Mouse (Mus musculus): ENCODE results near the gene 1700025F22Rik. TPM values are rescaled to one million over a fixed set of nuclear protein-coding genes. Genes with fewer than 3 reads are reported as not detected.
A peak's percentile ranks its signal among the peaks of the same experiment; 100 is the strongest.
"Not testable (repeated sequence)": the region's sequence is repeated elsewhere in the genome, so short reads cannot be mapped to it uniquely, and the experiment has no call there.

Gene 1700025F22Rik
- not detected in 2 replicates for polyA plus RNA-seq (2014; fragmentation: Nextera tagmentation; extraction: Ambion mirVana)

DNA sequence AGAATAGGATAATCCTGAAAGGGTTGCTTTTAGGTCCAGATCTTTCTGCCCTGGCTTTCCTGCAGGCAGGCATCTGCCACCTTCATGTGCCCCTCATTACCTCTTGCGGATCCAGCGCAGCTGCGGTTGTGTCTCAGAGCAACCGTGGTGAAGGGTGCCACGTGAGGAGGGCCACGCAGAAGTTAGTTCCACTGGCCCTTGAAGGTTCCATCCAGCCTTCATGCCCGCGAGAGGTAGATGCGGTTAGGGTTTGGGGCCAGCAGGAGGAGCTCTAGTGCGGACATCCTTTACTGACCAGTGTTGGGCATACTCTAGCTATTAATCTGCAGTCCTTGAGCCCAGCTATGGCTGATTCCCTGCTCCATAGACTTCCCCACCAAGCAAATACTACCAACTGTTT, at the start of gene 1700025F22Rik:
Gene 1700025F22Rik, minus strand, starts transcription at position 149 of the 400 bp plus-strand sequence.
- 40% methylated on average over 10 of the region's 10 CpGs for WGBS
- no peak within 1 kb of the TSS for H3K4me2 ChIP-seq (replicated peaks; ENCODE audit: low read depth, low read length)

DNA sequence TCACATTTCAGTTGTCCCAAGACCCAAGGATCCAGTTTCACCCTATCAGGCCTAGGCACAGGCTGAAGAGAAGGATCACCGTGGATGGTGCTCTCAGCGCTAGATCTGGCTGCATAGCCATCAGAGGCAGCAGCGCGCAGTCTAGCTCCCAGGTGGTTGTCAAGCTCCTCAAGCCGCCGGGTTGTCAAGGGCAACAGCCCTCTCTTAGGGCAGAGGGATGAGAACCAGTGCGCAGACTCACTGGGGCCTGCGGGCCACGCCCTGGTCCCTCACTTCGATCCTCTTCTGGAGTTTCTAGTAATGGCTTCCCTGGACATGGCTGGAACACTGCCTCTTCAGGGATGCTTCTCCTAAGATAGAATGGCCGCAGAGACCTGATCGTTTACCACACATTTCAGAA, 31.4 kb upstream of the 1700025F22Rik start, which contains the start of gene Ms4a13:
Gene Ms4a13, minus strand, starts transcription at position 192 of the 400 bp plus-strand sequence.
- Histone ChIP-seq H3K9me3 (ENCODE audit: control insufficient read depth, low read length) (no peaks in the 10 kb centered on the region), H3K4me3 (ENCODE audit: low read depth, low read length) (no peak within 1 kb of the TSS), H3K9ac (ENCODE audit: low read depth, low read length) (no peak within 1 kb of the TSS), H3K36me3 (ENCODE audit: control insufficient read depth, insufficient read depth, low read length) (no peaks in the 10 kb centered on the region), H3K4me2 (replicated peaks; ENCODE audit: low read depth, low read length) (no peak within 1 kb of the TSS), H3K27ac (ENCODE audit: low read depth, low read length) (no peak within 1 kb of the TSS), H3K4me1 (replicated peaks; ENCODE audit: control insufficient read depth, insufficient read depth, low read length) (no peaks in the 10 kb centered on the region), H3K27me3 (ENCODE audit: control insufficient read depth, insufficient read depth, low read length) (no peaks in the 10 kb centered on the region)
- 68% methylated on average over 12 of the region's 12 CpGs for WGBS
- ATAC-seq (ENCODE audit: low FRiP score) (no peak), DNase-seq (ENCODE audit: low spot score) (no peak)

More for the DNA sequence above, at the start of gene 1700025F22Rik:
- no peak within 1 kb of the TSS for H3K9ac ChIP-seq (ENCODE audit: low read depth, low read length)
- no peaks in the 10 kb centered on the region for H3K27me3 ChIP-seq (ENCODE audit: control insufficient read depth, insufficient read depth, low read length)
- H3K27ac ChIP-seq (ENCODE audit: low read depth, low read length): no peak within 1 kb of the TSS
- no peaks in the 10 kb centered on the region for H3K9me3 ChIP-seq (ENCODE audit: control insufficient read depth, low read length)
- no peaks in the 10 kb centered on the region for H3K36me3 ChIP-seq (ENCODE audit: control insufficient read depth, insufficient read depth, low read length)
- peak; percentile 2 for DNase-seq (ENCODE audit: low spot score)
- H3K4me1 ChIP-seq (replicated peaks; ENCODE audit: control insufficient read depth, insufficient read depth, low read length): no peaks in the 10 kb centered on the region
- ATAC-seq (ENCODE audit: low FRiP score): no peak
- H3K4me3 ChIP-seq (ENCODE audit: low read depth, low read length): no peak within 1 kb of the TSS

DNA sequence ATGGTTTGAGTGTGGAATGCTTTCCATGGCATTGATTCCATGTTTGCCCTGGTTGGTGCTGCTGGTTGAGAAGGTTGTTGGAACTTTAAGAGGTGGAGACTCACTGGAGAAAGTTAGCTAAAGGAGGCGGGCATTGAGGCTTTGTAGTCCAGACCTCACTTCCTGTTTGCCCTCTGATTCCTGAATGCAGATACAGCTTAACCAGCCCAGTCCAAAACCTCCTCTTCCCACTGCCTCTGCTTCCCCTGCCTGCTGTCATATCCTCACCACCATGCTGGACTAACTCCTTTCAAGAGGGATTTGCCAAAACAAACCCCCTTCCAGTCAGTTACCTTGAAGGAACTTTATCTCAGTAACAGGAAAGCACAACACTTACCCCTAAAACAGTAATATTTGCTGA, 27.4 kb upstream of the 1700025F22Rik start:
- Histone ChIP-seq H3K27ac (ENCODE audit: low read depth, low read length) (no peak overlapping the region), H3K27me3 (ENCODE audit: control insufficient read depth, insufficient read depth, low read length) (no peaks in the 10 kb centered on the region), H3K4me3 (ENCODE audit: low read depth, low read length) (no peak overlapping the region), H3K9ac (ENCODE audit: low read depth, low read length) (no peak overlapping the region), H3K36me3 (ENCODE audit: control insufficient read depth, insufficient read depth, low read length) (no peaks in the 10 kb centered on the region), H3K4me2 (replicated peaks; ENCODE audit: low read depth, low read length) (no peak overlapping the region), H3K4me1 (replicated peaks; ENCODE audit: control insufficient read depth, insufficient read depth, low read length) (no peaks in the 10 kb centered on the region), H3K9me3 (ENCODE audit: control insufficient read depth, low read length) (no peaks in the 10 kb centered on the region)
- 58% methylated on average over 1 of the region's 1 CpGs for WGBS
- ATAC-seq (ENCODE audit: low FRiP score): no peak
- no peak for DNase-seq (ENCODE audit: low spot score)

DNA sequence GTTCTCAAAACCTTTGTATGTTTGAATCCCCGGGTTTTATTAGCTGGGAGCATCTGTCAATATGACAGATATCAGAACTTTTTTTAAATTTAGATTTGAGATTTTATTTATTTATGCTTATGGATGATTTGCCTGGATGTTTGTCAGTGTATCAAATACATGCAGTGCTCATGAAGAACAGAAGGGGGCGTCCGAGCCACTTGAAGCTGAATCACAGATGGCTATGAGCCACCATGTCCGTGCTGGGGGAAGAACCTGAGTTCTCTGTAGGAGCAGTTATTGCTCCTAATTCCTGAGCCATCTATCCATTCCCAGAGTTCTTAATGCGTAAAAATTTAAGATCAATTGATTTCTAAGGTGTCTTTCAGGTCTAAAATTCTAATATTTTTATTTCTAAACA, 19.0 kb upstream of the 1700025F22Rik start:
- Histone ChIP-seq H3K4me1 (replicated peaks; ENCODE audit: control insufficient read depth, insufficient read depth, low read length) (no peaks in the 10 kb centered on the region), H3K27me3 (ENCODE audit: control insufficient read depth, insufficient read depth, low read length) (no peaks in the 10 kb centered on the region), H3K4me3 (ENCODE audit: low read depth, low read length) (no peak overlapping the region), H3K9ac (ENCODE audit: low read depth, low read length) (no peak overlapping the region), H3K4me2 (replicated peaks; ENCODE audit: low read depth, low read length) (no peak overlapping the region), H3K36me3 (ENCODE audit: control insufficient read depth, insufficient read depth, low read length) (no peaks in the 10 kb centered on the region), H3K27ac (ENCODE audit: low read depth, low read length) (no peak overlapping the region), H3K9me3 (ENCODE audit: control insufficient read depth, low read length) (no peaks in the 10 kb centered on the region)
- DNase-seq (ENCODE audit: low spot score) (peak; percentile 9), ATAC-seq (ENCODE audit: low FRiP score) (no peak)
- 23% methylated on average over 5 of the region's 5 CpGs for WGBS

DNA sequence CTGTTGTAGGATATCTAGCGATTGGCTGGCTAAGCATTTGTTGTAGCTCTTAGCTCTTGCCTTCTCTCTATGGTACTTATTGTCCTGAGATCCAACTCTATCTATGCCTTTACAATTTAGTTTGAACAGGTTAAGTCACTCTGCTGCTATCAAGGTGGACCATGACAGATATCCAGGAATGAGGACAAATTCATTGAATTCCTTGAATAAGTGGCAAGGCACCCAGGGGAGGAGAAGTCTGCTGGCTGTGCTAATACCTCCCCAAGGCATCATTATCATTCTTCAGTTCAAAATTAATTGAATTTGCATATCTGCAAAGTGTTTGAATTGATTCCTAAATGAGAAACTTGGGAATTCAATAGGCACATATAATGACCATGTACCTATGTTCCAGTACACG, 12.3 kb upstream of the 1700025F22Rik start:
- WGBS: 64% methylated on average over 2 of the region's 2 CpGs
- ATAC-seq (ENCODE audit: low FRiP score) (no peak), DNase-seq (ENCODE audit: low spot score) (no peak)
- Histone ChIP-seq H3K9ac (ENCODE audit: low read depth, low read length) (no peak overlapping the region), H3K27ac (ENCODE audit: low read depth, low read length) (no peak overlapping the region), H3K27me3 (ENCODE audit: control insufficient read depth, insufficient read depth, low read length) (no peaks in the 10 kb centered on the region), H3K36me3 (ENCODE audit: control insufficient read depth, insufficient read depth, low read length) (no peaks in the 10 kb centered on the region), H3K4me1 (replicated peaks; ENCODE audit: control insufficient read depth, insufficient read depth, low read length) (no peaks in the 10 kb centered on the region), H3K4me2 (replicated peaks; ENCODE audit: low read depth, low read length) (no peak overlapping the region), H3K4me3 (ENCODE audit: low read depth, low read length) (no peak overlapping the region), H3K9me3 (ENCODE audit: control insufficient read depth, low read length) (no peaks in the 10 kb centered on the region)

DNA sequence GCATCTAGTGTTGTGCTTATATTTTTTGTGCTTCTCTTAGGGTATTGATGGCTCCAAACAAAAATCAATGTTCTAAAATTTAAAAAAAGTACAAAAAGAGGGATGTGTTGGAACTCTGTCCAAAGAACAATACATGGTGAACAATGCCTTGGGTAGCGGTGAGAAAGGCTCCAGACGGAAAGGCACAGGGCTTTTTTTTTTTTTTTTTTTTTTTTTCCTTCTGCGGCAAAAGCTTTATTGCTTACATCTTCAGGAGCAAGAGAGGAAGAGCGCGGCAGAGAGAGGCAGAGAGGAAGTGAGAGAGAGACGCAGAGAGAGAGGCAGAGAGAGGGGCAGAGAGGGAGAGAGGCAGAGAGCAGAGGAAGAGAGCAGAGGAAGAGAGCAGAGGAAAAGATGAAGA, 7.2 kb downstream of the 1700025F22Rik start:
- H3K9me3 ChIP-seq (ENCODE audit: control insufficient read depth, low read length); H3K27me3 ChIP-seq (ENCODE audit: control insufficient read depth, insufficient read depth, low read length); H3K4me3 ChIP-seq (ENCODE audit: low read depth, low read length); H3K36me3 ChIP-seq (ENCODE audit: control insufficient read depth, insufficient read depth, low read length); H3K4me2 ChIP-seq (replicated peaks; ENCODE audit: low read depth, low read length); H3K27ac ChIP-seq (ENCODE audit: low read depth, low read length); DNase-seq (ENCODE audit: low spot score); ATAC-seq (ENCODE audit: low FRiP score); H3K9ac ChIP-seq (ENCODE audit: low read depth, low read length); H3K4me1 ChIP-seq (replicated peaks; ENCODE audit: control insufficient read depth, insufficient read depth, low read length): not testable (repeated sequence)
- WGBS: 76% methylated on average over 6 of the region's 6 CpGs

DNA sequence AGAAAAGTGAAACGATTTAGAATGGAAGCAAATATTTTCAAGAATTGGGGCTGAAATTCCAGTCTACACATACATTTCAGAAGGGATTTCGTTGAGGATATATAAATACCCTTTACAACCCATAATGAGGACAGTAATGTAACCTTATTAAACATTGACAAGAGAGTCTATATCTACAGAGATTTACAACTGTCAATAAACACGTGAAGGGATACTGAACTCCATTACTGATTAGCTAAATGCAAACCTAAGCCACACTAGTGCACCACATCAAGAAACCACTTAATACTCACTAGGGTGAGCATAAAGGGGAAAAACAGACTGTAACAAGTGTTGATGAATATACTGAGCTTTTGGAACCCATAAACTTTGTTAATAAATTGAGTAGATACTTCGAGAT, 29.8 kb downstream of the 1700025F22Rik start:
- Histone ChIP-seq H3K27me3 (ENCODE audit: control insufficient read depth, insufficient read depth, low read length) (no peaks in the 10 kb centered on the region), H3K4me3 (ENCODE audit: low read depth, low read length) (no peak overlapping the region), H3K27ac (ENCODE audit: low read depth, low read length) (no peak overlapping the region), H3K4me1 (replicated peaks; ENCODE audit: control insufficient read depth, insufficient read depth, low read length) (no peaks in the 10 kb centered on the region), H3K9ac (ENCODE audit: low read depth, low read length) (no peak overlapping the region), H3K4me2 (replicated peaks; ENCODE audit: low read depth, low read length) (no peak overlapping the region), H3K9me3 (ENCODE audit: control insufficient read depth, low read length) (no peaks in the 10 kb centered on the region), H3K36me3 (ENCODE audit: control insufficient read depth, insufficient read depth, low read length) (no peaks in the 10 kb centered on the region)
- 72% methylated on average over 4 of the region's 4 CpGs for WGBS
- ATAC-seq (ENCODE audit: low FRiP score) (no peak), DNase-seq (ENCODE audit: low spot score) (no peak)

DNA sequence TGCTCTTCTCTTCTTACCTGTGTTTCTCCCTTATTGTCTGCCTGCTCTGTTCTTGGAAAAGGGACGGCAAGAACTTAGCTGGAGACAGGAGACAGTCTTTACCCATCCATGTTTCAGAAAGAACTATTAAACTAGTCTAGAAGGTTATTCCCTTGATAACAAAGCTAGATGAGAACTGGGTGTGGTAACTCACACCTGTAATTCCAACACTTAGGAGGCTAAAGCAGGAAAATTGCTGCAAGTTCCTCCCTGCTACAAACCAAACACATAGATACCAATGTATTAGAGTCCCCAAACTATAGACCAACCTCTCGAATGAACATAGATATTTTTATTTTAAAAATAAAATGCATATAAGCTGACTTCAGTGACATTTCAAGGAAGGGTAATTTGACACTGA, 30.3 kb downstream of the 1700025F22Rik start:
- Histone ChIP-seq H3K9me3 (ENCODE audit: control insufficient read depth, low read length) (no peaks in the 10 kb centered on the region), H3K36me3 (ENCODE audit: control insufficient read depth, insufficient read depth, low read length) (no peaks in the 10 kb centered on the region), H3K4me1 (replicated peaks; ENCODE audit: control insufficient read depth, insufficient read depth, low read length) (no peaks in the 10 kb centered on the region), H3K4me2 (replicated peaks; ENCODE audit: low read depth, low read length) (no peak overlapping the region), H3K4me3 (ENCODE audit: low read depth, low read length) (no peak overlapping the region), H3K27ac (ENCODE audit: low read depth, low read length) (no peak overlapping the region), H3K9ac (ENCODE audit: low read depth, low read length) (no peak overlapping the region), H3K27me3 (ENCODE audit: control insufficient read depth, insufficient read depth, low read length) (no peaks in the 10 kb centered on the region)
- ATAC-seq (ENCODE audit: low FRiP score) (no peak), DNase-seq (ENCODE audit: low spot score) (no peak)
- WGBS: 87% methylated on average over 2 of the region's 2 CpGs

DNA sequence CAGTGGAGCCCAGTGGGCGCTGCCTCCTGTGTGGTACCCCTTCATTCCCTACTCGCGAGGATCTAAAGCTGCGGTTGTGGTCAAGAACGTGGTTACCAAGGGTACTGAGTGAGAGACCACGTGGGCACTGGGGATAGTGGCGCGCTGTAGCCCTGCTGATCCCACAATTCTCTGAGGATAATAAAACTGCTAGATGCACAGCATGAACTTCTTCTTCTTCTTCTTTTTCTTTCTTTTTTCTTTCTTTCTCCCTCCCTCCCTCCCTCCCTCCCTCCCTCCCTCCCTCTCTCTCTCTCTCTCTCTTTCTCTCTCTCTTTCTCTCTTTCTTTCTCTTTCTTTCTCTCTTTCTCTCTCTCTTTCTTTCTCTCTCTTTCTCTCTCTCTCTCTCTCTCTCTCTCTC, 34.3 kb downstream of the 1700025F22Rik start, which contains the start of gene 1700017D01Rik:
Gene 1700017D01Rik, minus strand, starts transcription at position 101 of the 400 bp plus-strand sequence.
- not testable (repeated sequence) for H3K27me3 ChIP-seq (ENCODE audit: control insufficient read depth, insufficient read depth, low read length); H3K27ac ChIP-seq (ENCODE audit: low read depth, low read length); H3K36me3 ChIP-seq (ENCODE audit: control insufficient read depth, insufficient read depth, low read length); H3K9ac ChIP-seq (ENCODE audit: low read depth, low read length); DNase-seq (ENCODE audit: low spot score); H3K4me1 ChIP-seq (replicated peaks; ENCODE audit: control insufficient read depth, insufficient read depth, low read length); H3K4me2 ChIP-seq (replicated peaks; ENCODE audit: low read depth, low read length); H3K9me3 ChIP-seq (ENCODE audit: control insufficient read depth, low read length); ATAC-seq (ENCODE audit: low FRiP score); H3K4me3 ChIP-seq (ENCODE audit: low read depth, low read length)
- WGBS: 83% methylated on average over 8 of the region's 8 CpGs

Measured in hindbrain, embryonic 11.5 days (tissue).